Mouse (Mus musculus): Measurements from ENCODE around the gene Mettl7a3. TPM values are rescaled to one million over a fixed set of nuclear protein-coding genes. Genes with fewer than 3 reads are reported as not detected.

Gene Mettl7a3
- total RNA-seq (2014; fragmentation: Nextera tagmentation) (1.4 TPM in 1 of 2 replicates, not detected in the other), total RNA-seq (2017) (0.66 and 0.93 TPM in 2 replicates), polyA plus RNA-seq (2012) (not detected in 2 replicates)

DNA sequence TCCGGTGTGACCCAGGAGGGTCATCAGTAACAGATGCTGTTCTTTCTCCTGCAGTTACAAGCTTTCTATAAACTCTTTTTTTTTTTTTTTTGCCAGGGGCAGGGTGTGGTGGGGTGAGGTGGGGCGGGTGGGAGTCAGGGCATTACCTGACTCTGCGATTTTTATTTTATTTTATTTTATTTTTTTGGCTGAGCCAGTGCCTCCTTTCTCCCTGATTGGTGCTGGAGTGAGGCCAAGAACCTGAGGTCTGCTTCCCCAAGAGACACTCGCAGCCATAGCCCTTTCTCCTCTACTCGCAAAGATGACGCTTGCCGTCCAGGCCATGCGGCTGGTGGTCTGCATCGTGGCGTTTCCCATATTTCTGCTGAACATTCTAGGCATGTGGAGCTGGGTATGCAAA, at the start of gene Mettl7a3:
Gene Mettl7a3, plus strand, starts transcription at position 301 of the 400 bp plus-strand sequence.
- Histone ChIP-seq H3K9me3 (replicated peaks) (no peaks in the 10 kb centered on the region), H3K4me3 (ENCODE audit: low read depth, low read length) (no peak within 1 kb of the TSS), H3K36me3 (replicated peaks) (no peaks in the 10 kb centered on the region), H3K27me3 (ENCODE audit: insufficient read depth, low read length) (peaks cover under 1% of the 10 kb centered on the region; the same call in 1 of the 2 replicates), H3K4me1 (ENCODE audit: insufficient read depth, low read depth, low read length) (peaks cover 14% of the 10 kb centered on the region)
- DNase-seq (ENCODE audit: low spot score) (no peak), ATAC-seq (ENCODE audit: extremely low read depth, insufficient number of reproducible peaks, low FRiP score, poor library complexity, severe bottlenecking) (no peak)
- no peak for TF ChIP-seq CTCF (IDR thresholded peaks at IDR 0.05; ENCODE audit: low read depth, low read length)
- no peak for TF ChIP-seq POLR2AphosphoS5 (IDR thresholded peaks at IDR 0.05; ENCODE audit: insufficient replicate concordance, low read depth, low read length)
- no peak for TF ChIP-seq TAL1 (conservative IDR thresholded peaks at IDR 0.05; ENCODE audit: low read depth, low read length)
- no peak for TF ChIP-seq GATA2 (IDR thresholded peaks at IDR 0.05; ENCODE audit: borderline replicate concordance, low read depth, low read length)
- TF ChIP-seq GATA1 (IDR thresholded peaks at IDR 0.05; ENCODE audit: borderline replicate concordance, low read length): no peak

DNA sequence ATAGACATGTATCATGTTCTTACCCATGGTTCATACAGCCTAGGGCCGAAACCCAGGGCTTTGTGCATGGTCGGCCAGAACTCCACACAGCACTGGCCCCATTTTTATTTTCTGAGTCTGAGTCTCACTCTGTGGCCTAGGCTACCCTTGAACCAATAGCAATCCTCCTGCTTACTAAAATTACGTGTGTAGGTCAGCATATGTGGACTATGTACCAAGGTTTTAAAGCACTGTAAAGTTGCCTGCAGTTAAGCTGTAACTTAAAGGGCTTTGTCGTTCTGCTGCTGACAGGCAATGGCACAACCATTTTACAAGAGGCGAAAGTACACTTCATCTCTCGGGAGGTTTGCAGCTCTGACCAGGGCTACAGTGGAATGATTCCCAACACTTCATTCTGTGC, 45.7 kb upstream of the Mettl7a3 start:
- Histone ChIP-seq H3K27me3 (ENCODE audit: insufficient read depth, low read length) (peaks cover 19% of the 10 kb centered on the region), H3K4me1 (ENCODE audit: insufficient read depth, low read depth, low read length) (no peaks in the 10 kb centered on the region), H3K4me3 (ENCODE audit: low read depth, low read length) (no peak overlapping the region), H3K9me3 (replicated peaks) (no peaks in the 10 kb centered on the region), H3K36me3 (replicated peaks) (no peaks in the 10 kb centered on the region)
- DNase-seq (ENCODE audit: low spot score) (no peak), ATAC-seq (ENCODE audit: extremely low read depth, insufficient number of reproducible peaks, low FRiP score, poor library complexity, severe bottlenecking) (no peak)
- TF ChIP-seq CTCF (IDR thresholded peaks at IDR 0.05; ENCODE audit: low read depth, low read length): no peak
- no peak for TF ChIP-seq POLR2AphosphoS5 (IDR thresholded peaks at IDR 0.05; ENCODE audit: insufficient replicate concordance, low read depth, low read length)
- TF ChIP-seq GATA2 (IDR thresholded peaks at IDR 0.05; ENCODE audit: borderline replicate concordance, low read depth, low read length): no peak
- TF ChIP-seq TAL1 (conservative IDR thresholded peaks at IDR 0.05; ENCODE audit: low read depth, low read length): no peak
- TF ChIP-seq GATA1 (IDR thresholded peaks at IDR 0.05; ENCODE audit: borderline replicate concordance, low read length): no peak

DNA sequence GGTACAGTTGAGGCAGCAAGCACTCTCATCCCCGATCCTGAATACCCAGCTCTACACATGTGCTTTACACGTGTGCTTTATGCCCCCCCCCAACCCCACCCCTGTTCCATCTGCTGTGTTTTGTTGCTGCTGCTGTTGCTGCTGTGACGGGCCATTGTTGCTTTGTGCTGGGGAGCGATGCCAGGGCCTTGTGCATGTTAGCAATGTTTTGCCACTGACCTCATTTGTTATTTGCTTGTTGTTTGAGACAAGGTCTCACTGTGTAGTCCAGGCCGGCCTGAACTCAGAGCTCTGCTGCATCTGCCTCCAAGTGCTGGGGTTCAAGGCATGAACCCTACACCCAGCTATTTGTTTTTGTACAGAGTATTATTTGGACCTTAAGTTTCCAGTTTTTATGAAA, 43.9 kb upstream of the Mettl7a3 start:
- Histone ChIP-seq H3K4me3 (ENCODE audit: low read depth, low read length) (no peak overlapping the region), H3K36me3 (replicated peaks) (no peaks in the 10 kb centered on the region), H3K9me3 (replicated peaks) (no peaks in the 10 kb centered on the region), H3K27me3 (ENCODE audit: insufficient read depth, low read length) (peaks cover 18% of the 10 kb centered on the region), H3K4me1 (ENCODE audit: insufficient read depth, low read depth, low read length) (no peaks in the 10 kb centered on the region)
- no peak for ATAC-seq (ENCODE audit: extremely low read depth, insufficient number of reproducible peaks, low FRiP score, poor library complexity, severe bottlenecking)
- DNase-seq (ENCODE audit: low spot score): no peak
- TF ChIP-seq POLR2AphosphoS5 (IDR thresholded peaks at IDR 0.05; ENCODE audit: insufficient replicate concordance, low read depth, low read length) (no peak), GATA1 (IDR thresholded peaks at IDR 0.05; ENCODE audit: borderline replicate concordance, low read length) (no peak), CTCF (IDR thresholded peaks at IDR 0.05; ENCODE audit: low read depth, low read length) (no peak), GATA2 (IDR thresholded peaks at IDR 0.05; ENCODE audit: borderline replicate concordance, low read depth, low read length) (no peak), TAL1 (conservative IDR thresholded peaks at IDR 0.05; ENCODE audit: low read depth, low read length) (no peak)

DNA sequence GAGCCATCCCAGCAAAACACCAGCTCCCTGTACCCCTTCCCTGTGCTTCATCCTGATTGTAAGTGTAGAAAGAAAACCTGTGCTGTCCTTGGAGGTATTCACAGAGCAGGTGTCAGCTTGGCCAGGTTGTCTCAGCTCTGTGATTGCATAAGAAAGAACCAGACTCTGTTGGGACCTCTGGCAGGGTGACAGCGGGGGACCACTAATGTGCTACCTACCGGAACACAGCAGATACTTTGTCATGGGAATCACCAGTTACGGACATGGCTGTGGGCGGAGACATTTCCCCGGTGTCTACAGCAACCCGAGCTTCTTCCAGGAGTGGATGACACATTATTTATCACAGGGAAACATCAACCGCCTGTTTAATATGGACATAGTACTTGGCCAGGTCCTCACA, 42.4 kb upstream of the Mettl7a3 start:
- Histone ChIP-seq H3K4me1 (ENCODE audit: insufficient read depth, low read depth, low read length) (no peaks in the 10 kb centered on the region), H3K27me3 (ENCODE audit: insufficient read depth, low read length) (peaks cover 14% of the 10 kb centered on the region), H3K9me3 (replicated peaks) (no peaks in the 10 kb centered on the region), H3K4me3 (ENCODE audit: low read depth, low read length) (no peak overlapping the region), H3K36me3 (replicated peaks) (no peaks in the 10 kb centered on the region)
- TF ChIP-seq TAL1 (conservative IDR thresholded peaks at IDR 0.05; ENCODE audit: low read depth, low read length) (no peak), GATA1 (IDR thresholded peaks at IDR 0.05; ENCODE audit: borderline replicate concordance, low read length) (no peak), GATA2 (IDR thresholded peaks at IDR 0.05; ENCODE audit: borderline replicate concordance, low read depth, low read length) (no peak), POLR2AphosphoS5 (IDR thresholded peaks at IDR 0.05; ENCODE audit: insufficient replicate concordance, low read depth, low read length) (no peak), CTCF (IDR thresholded peaks at IDR 0.05; ENCODE audit: low read depth, low read length) (no peak)
- DNase-seq (ENCODE audit: low spot score) (no peak), ATAC-seq (ENCODE audit: extremely low read depth, insufficient number of reproducible peaks, low FRiP score, poor library complexity, severe bottlenecking) (no peak)

DNA sequence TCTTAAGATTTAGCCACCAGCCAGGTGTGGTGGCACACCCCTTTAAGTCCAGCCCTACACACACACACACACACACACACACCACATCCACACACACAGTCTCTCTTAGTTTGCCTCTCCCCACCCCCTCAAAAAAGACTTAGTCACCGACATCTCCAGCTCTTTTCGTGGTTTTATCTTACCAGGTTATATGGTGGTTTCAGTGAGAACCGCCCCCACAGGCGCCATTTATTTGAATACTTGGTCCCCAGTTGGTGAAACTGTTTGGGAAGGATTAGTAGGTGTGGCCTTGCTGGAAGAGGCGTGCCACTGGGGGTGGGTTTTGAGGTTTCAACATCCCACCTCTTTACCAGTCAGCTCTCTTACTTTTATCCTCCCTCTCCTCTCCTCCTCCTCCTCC, 36.9 kb upstream of the Mettl7a3 start:
- H3K27me3 ChIP-seq (ENCODE audit: insufficient read depth, low read length): 0 out of 2 replicates have a peak, but pooled peaks cover 2% of the 10 kb centered on the region
- no peaks in the 10 kb centered on the region for H3K36me3 ChIP-seq (replicated peaks)
- peaks cover 9% of the 10 kb centered on the region for H3K9me3 ChIP-seq (replicated peaks)
- DNase-seq (ENCODE audit: low spot score) (no peak), ATAC-seq (ENCODE audit: extremely low read depth, insufficient number of reproducible peaks, low FRiP score, poor library complexity, severe bottlenecking) (no peak)
- H3K4me3 ChIP-seq (ENCODE audit: low read depth, low read length): no peak overlapping the region
- peaks cover 29% of the 10 kb centered on the region for H3K4me1 ChIP-seq (ENCODE audit: insufficient read depth, low read depth, low read length)
- TF ChIP-seq CTCF (IDR thresholded peaks at IDR 0.05; ENCODE audit: low read depth, low read length) (no peak), GATA2 (IDR thresholded peaks at IDR 0.05; ENCODE audit: borderline replicate concordance, low read depth, low read length) (no peak), GATA1 (IDR thresholded peaks at IDR 0.05; ENCODE audit: borderline replicate concordance, low read length) (no peak), TAL1 (conservative IDR thresholded peaks at IDR 0.05; ENCODE audit: low read depth, low read length) (no peak), POLR2AphosphoS5 (IDR thresholded peaks at IDR 0.05; ENCODE audit: insufficient replicate concordance, low read depth, low read length) (no peak)

DNA sequence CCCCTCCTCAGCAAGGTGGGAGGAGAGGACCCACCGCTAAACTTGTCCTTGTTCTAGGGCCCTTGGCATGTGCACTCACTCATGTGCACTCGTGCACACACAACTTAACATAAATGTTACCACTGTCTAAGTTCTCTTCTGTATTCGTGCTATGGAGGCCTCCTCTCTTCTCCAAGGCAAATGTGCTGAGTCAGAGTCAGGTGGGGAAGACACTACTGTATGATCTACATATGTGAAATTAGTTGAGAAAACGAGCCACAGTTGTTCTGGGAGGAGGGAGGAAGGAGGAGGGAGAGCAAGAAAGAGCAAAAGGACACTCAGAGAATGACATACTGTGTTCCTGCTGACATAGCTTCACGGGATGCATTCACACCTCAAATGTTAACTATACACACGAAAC, 34.2 kb upstream of the Mettl7a3 start:
- Histone ChIP-seq H3K27me3 (ENCODE audit: insufficient read depth, low read length) (0 out of 2 replicates have a peak, but pooled peaks cover under 1% of the 10 kb centered on the region), H3K9me3 (replicated peaks) (peaks cover 9% of the 10 kb centered on the region), H3K4me3 (ENCODE audit: low read depth, low read length) (no peak overlapping the region; the same call in 1 of the 2 replicates), H3K4me1 (ENCODE audit: insufficient read depth, low read depth, low read length) (peaks cover 43% of the 10 kb centered on the region), H3K36me3 (replicated peaks) (no peaks in the 10 kb centered on the region)
- TF ChIP-seq GATA2 (IDR thresholded peaks at IDR 0.05; ENCODE audit: borderline replicate concordance, low read depth, low read length) (no peak), GATA1 (IDR thresholded peaks at IDR 0.05; ENCODE audit: borderline replicate concordance, low read length) (no peak), POLR2AphosphoS5 (IDR thresholded peaks at IDR 0.05; ENCODE audit: insufficient replicate concordance, low read depth, low read length) (no peak), TAL1 (conservative IDR thresholded peaks at IDR 0.05; ENCODE audit: low read depth, low read length) (no peak), CTCF (IDR thresholded peaks at IDR 0.05; ENCODE audit: low read depth, low read length) (no peak)
- ATAC-seq (ENCODE audit: extremely low read depth, insufficient number of reproducible peaks, low FRiP score, poor library complexity, severe bottlenecking) (0 out of 2 replicates have a peak, but pooled peaks have one; percentile 30), DNase-seq (ENCODE audit: low spot score) (no peak)
